Mouse (Mus musculus): ENCODE results near the gene Fgd6. TPM values are rescaled to one million over a fixed set of nuclear protein-coding genes. Genes with fewer than 3 reads are reported as not detected.

Fgd6 gene
- polyA plus RNA-seq, 1 experiment from 2014 or later, result 2.2 TPM

GRCm38 (mm10) chr10:94107168-94107567 lies 71.4 kb downstream of the Fgd6 start:
- Histone ChIP-seq H3K36me3 (ENCODE audit: control insufficient read depth, insufficient read depth) (peaks cover 7% of the 10 kb centered on the region; the same call in 1 of the 2 replicates), H3K27ac (ENCODE audit: low read depth, low read length) (0 out of 2 replicates have a peak overlapping the region, but pooled peaks have one; percentile 22), H3K4me3 (ENCODE audit: low read depth, low read length) (no peak overlapping the region), H3K9me3 (ENCODE audit: control insufficient read depth) (no peaks in the 10 kb centered on the region), H3K27me3 (replicated peaks; ENCODE audit: control insufficient read depth, insufficient read depth, low read length) (no peaks in the 10 kb centered on the region), H3K4me1 (replicated peaks; ENCODE audit: control insufficient read depth, insufficient read depth, low read length) (no peaks in the 10 kb centered on the region), H3K4me2 (replicated peaks; ENCODE audit: low read depth) (no peak overlapping the region), H3K9ac (ENCODE audit: low read depth, low read length) (no peak overlapping the region)
- TF ChIP-seq CTCF (IDR thresholded peaks at IDR 0.05; ENCODE audit: low read depth), result no peak
- 21% methylated on average over 4 of the region's 4 CpGs for WGBS
- 0 out of 2 replicates have a peak, but pooled peaks have one; percentile 36 for ATAC-seq

GRCm38 (mm10) chr10:94107607-94108006 lies 71.8 kb downstream of the Fgd6 start:
- no peak for TF ChIP-seq CTCF (IDR thresholded peaks at IDR 0.05; ENCODE audit: low read depth)
- Histone ChIP-seq H3K9me3 (ENCODE audit: control insufficient read depth) (no peaks in the 10 kb centered on the region), H3K4me1 (replicated peaks; ENCODE audit: control insufficient read depth, insufficient read depth, low read length) (no peaks in the 10 kb centered on the region), H3K27ac (ENCODE audit: low read depth, low read length) (no peak overlapping the region), H3K27me3 (replicated peaks; ENCODE audit: control insufficient read depth, insufficient read depth, low read length) (no peaks in the 10 kb centered on the region), H3K9ac (ENCODE audit: low read depth, low read length) (no peak overlapping the region), H3K4me2 (replicated peaks; ENCODE audit: low read depth) (no peak overlapping the region), H3K4me3 (ENCODE audit: low read depth, low read length) (no peak overlapping the region), H3K36me3 (ENCODE audit: control insufficient read depth, insufficient read depth) (peaks cover 7% of the 10 kb centered on the region; the same call in 1 of the 2 replicates)
- no peak for ATAC-seq
- 84% methylated on average over 7 of the region's 7 CpGs for WGBS

GRCm38 (mm10) chr10:94108791-94109190 lies 73.0 kb downstream of the Fgd6 start:
- Histone ChIP-seq H3K9me3 (ENCODE audit: control insufficient read depth) (no peaks in the 10 kb centered on the region), H3K4me1 (replicated peaks; ENCODE audit: control insufficient read depth, insufficient read depth, low read length) (no peaks in the 10 kb centered on the region), H3K4me3 (ENCODE audit: low read depth, low read length) (no peak overlapping the region), H3K36me3 (ENCODE audit: control insufficient read depth, insufficient read depth) (peaks cover 5% of the 10 kb centered on the region; the same call in 1 of the 2 replicates), H3K27me3 (replicated peaks; ENCODE audit: control insufficient read depth, insufficient read depth, low read length) (no peaks in the 10 kb centered on the region), H3K9ac (ENCODE audit: low read depth, low read length) (no peak overlapping the region), H3K27ac (ENCODE audit: low read depth, low read length) (no peak overlapping the region), H3K4me2 (replicated peaks; ENCODE audit: low read depth) (no peak overlapping the region)
- 96% methylated on average over 6 of the region's 6 CpGs for WGBS
- no peak for TF ChIP-seq CTCF (IDR thresholded peaks at IDR 0.05; ENCODE audit: low read depth)
- ATAC-seq, result no peak

- Histone ChIP-seq H3K4me3 (ENCODE audit: low read depth, low read length) (no peak overlapping the region), H3K4me1 (replicated peaks; ENCODE audit: control insufficient read depth, insufficient read depth, low read length) (no peaks in the 10 kb centered on the region), H3K9ac (ENCODE audit: low read depth, low read length) (no peak overlapping the region), H3K4me2 (replicated peaks; ENCODE audit: low read depth) (no peak overlapping the region), H3K36me3 (ENCODE audit: control insufficient read depth, insufficient read depth) (no peaks in the 10 kb centered on the region), H3K27me3 (replicated peaks; ENCODE audit: control insufficient read depth, insufficient read depth, low read length) (no peaks in the 10 kb centered on the region), H3K9me3 (ENCODE audit: control insufficient read depth) (no peaks in the 10 kb centered on the region), H3K27ac (ENCODE audit: low read depth, low read length) (no peak overlapping the region)
- WGBS, result 82% methylated on average over 9 of the region's 9 CpGs
- ATAC-seq, result no peak
- no peak for TF ChIP-seq CTCF (IDR thresholded peaks at IDR 0.05; ENCODE audit: low read depth)
Measured at GRCm38 (mm10) chr10:94110834-94111754, 75.3 kb downstream of the Fgd6 start.

GRCm38 (mm10) chr10:94112207-94112606 lies 76.4 kb downstream of the Fgd6 start:
- WGBS, result 87% methylated on average over 3 of the region's 3 CpGs

GRCm38 (mm10) chr10:94115893-94116599 lies 80.2 kb downstream of the Fgd6 start:
- no peak overlapping the region for H3K4me3 ChIP-seq (ENCODE audit: low read depth, low read length)
- H3K9ac ChIP-seq (ENCODE audit: low read depth, low read length), result no peak overlapping the region
- H3K4me2 ChIP-seq (replicated peaks; ENCODE audit: low read depth), result peak overlapping the region; percentile 32; the same call in 1 of the 2 replicates
- peak; percentile 70 for ATAC-seq
- 28% methylated on average over 6 of the region's 6 CpGs for WGBS
- H3K27me3 ChIP-seq (replicated peaks; ENCODE audit: control insufficient read depth, insufficient read depth, low read length), result no peaks in the 10 kb centered on the region
- 0 out of 2 replicates have a peak, but pooled peaks cover 2% of the 10 kb centered on the region for H3K4me1 ChIP-seq (replicated peaks; ENCODE audit: control insufficient read depth, insufficient read depth, low read length)
- 0 out of 2 replicates have a peak, but pooled peaks cover 7% of the 10 kb centered on the region for H3K36me3 ChIP-seq (ENCODE audit: control insufficient read depth, insufficient read depth)
- H3K27ac ChIP-seq (ENCODE audit: low read depth, low read length), result peak overlapping the region; percentile 35; the same call in 1 of the 2 replicates
- no peaks in the 10 kb centered on the region for H3K9me3 ChIP-seq (ENCODE audit: control insufficient read depth)
- peak; percentile 81 for TF ChIP-seq CTCF (IDR thresholded peaks at IDR 0.05; ENCODE audit: low read depth)

More at GRCm38 (mm10) chr10:94112207-94112606, 76.4 kb downstream of the Fgd6 start:
- Histone ChIP-seq H3K27me3 (replicated peaks; ENCODE audit: control insufficient read depth, insufficient read depth, low read length) (no peaks in the 10 kb centered on the region), H3K27ac (ENCODE audit: low read depth, low read length) (no peak overlapping the region), H3K4me1 (replicated peaks; ENCODE audit: control insufficient read depth, insufficient read depth, low read length) (no peaks in the 10 kb centered on the region), H3K9me3 (ENCODE audit: control insufficient read depth) (no peaks in the 10 kb centered on the region), H3K4me2 (replicated peaks; ENCODE audit: low read depth) (no peak overlapping the region), H3K4me3 (ENCODE audit: low read depth, low read length) (no peak overlapping the region), H3K36me3 (ENCODE audit: control insufficient read depth, insufficient read depth) (no peaks in the 10 kb centered on the region), H3K9ac (ENCODE audit: low read depth, low read length) (no peak overlapping the region)
- no peak for TF ChIP-seq CTCF (IDR thresholded peaks at IDR 0.05; ENCODE audit: low read depth)
- no peak for ATAC-seq

All from intestine, postnatal 0 days (tissue).